Mouse (Mus musculus) lung, postnatal 0 days (tissue): ENCODE results near the gene Rai1.

Experiments used
- CTCF ChIP-seq: IDR thresholded peaks from 2 replicates; pipeline ENCODE4 v1.5.1; 2016; ENCODE audit warnings: antibody characterized with exemption, mild to moderate bottlenecking
- EP300 ChIP-seq: IDR thresholded peaks from 2 replicates; pipeline ENCODE4 v1.6.1; 2016; ENCODE audit warnings: antibody characterized with exemption, mild to moderate bottlenecking, control low read depth

GRCm38 (mm10) chr11:60140586-60141284 lies 35.9 kb downstream of the Rai1 start:
- TF ChIP-seq CTCF, result no peak
- no peak for TF ChIP-seq EP300
